ENCODE assay signal across 25 mouse cellular contexts in genomic region chr16:39531106-39531505, GRCm38 (mm10).
A peak's percentile ranks its signal among the peaks of the same experiment; 100 is the strongest.
DNase-seq lines count a peak whose midpoint lies in the region; ATAC-seq and TF ChIP-seq lines count a peak whose summit lies in the region.
"Had no signal": no experiment of that assay in that cellular context is flagged by ENCODE, and none has a peak within 500 bp of the region (broad histone marks: within the 10 kb centered on the region; RNA-seq: fewer than 3 reads in every experiment).

No protein-coding gene starts in this region.

- no peak overlapping the region for H3K9ac ChIP-seq in hindbrain, embryonic 14.5 days
- no peak overlapping the region for H3K9ac ChIP-seq in lung, embryonic 14.5 days
- H3K9ac ChIP-seq: limb, embryonic 15.5 days; liver, embryonic 13.5 days; midbrain, embryonic 15.5 days; stomach, embryonic 15.5 days had no signal

- no peak for TF ChIP-seq CTCF in lung, embryonic 14.5 days (IDR thresholded peaks at IDR 0.05; ENCODE audit: low read depth)
- no peak for TF ChIP-seq CTCF in brain, embryonic 14.5 days (IDR thresholded peaks at IDR 0.05; ENCODE audit: borderline replicate concordance, extremely low read depth, insufficient read depth, insufficient read length)

- 51% methylated on average over 3 of the region's 3 CpGs for WGBS in hindbrain, embryonic 14.5 days
- 77% methylated on average over 3 of the region's 3 CpGs for WGBS in hindbrain, embryonic 10.5 days
- WGBS in lung, embryonic 14.5 days: 54% methylated on average over 3 of the region's 3 CpGs

- no peak overlapping the region for H3K4me2 ChIP-seq in hindbrain, embryonic 14.5 days (replicated peaks)
- H3K4me2 ChIP-seq in lung, embryonic 14.5 days: no peak overlapping the region
- H3K4me2 ChIP-seq: limb, embryonic 15.5 days; liver, embryonic 13.5 days; midbrain, embryonic 15.5 days; stomach, embryonic 15.5 days had no signal

- H3K4me1 ChIP-seq in hindbrain, embryonic 14.5 days (replicated peaks; ENCODE audit: control insufficient read depth, insufficient read depth, low read length): peaks cover 4% of the 10 kb centered on the region; the same call in 1 of the 2 replicates
- H3K4me1 ChIP-seq in hindbrain, embryonic 10.5 days (replicated peaks): no peaks in the 10 kb centered on the region
- H3K4me1 ChIP-seq in lung, embryonic 14.5 days (ENCODE audit: insufficient read depth): no peaks in the 10 kb centered on the region
- H3K4me1 ChIP-seq: limb, embryonic 10.5 days; limb, embryonic 15.5 days; liver, embryonic 13.5 days; midbrain, embryonic 15.5 days; stomach, embryonic 15.5 days had no signal

- ATAC-seq in hindbrain, embryonic 14.5 days (ENCODE audit: low FRiP score): no peak; the same call in 1 of the 2 replicates
- ATAC-seq in lung, embryonic 14.5 days (ENCODE audit: insufficient read depth): no peak
- ATAC-seq: intestine, postnatal 0 days; midbrain, embryonic 15.5 days had no signal

- no peak overlapping the region for H3K27ac ChIP-seq in hindbrain, embryonic 14.5 days
- no peak overlapping the region for H3K27ac ChIP-seq in hindbrain, embryonic 10.5 days
- no peak overlapping the region for H3K27ac ChIP-seq in lung, embryonic 14.5 days (ENCODE audit: low read depth)
- H3K27ac ChIP-seq: heart, adult 2 months; limb, embryonic 10.5 days; limb, embryonic 15.5 days; liver, embryonic 13.5 days; midbrain, embryonic 15.5 days; stomach, embryonic 15.5 days had no signal

- H3K36me3 ChIP-seq in hindbrain, embryonic 14.5 days (replicated peaks; ENCODE audit: control insufficient read depth, insufficient read depth): no peaks in the 10 kb centered on the region
- H3K36me3 ChIP-seq in hindbrain, embryonic 10.5 days: no peaks in the 10 kb centered on the region
- no peaks in the 10 kb centered on the region for H3K36me3 ChIP-seq in lung, embryonic 14.5 days (ENCODE audit: insufficient read depth)
- H3K36me3 ChIP-seq: limb, embryonic 10.5 days; limb, embryonic 15.5 days; liver, embryonic 13.5 days; midbrain, embryonic 15.5 days; stomach, embryonic 15.5 days had no signal

- peak; percentile 76 to 77 for DNase-seq in cerebellum, postnatal 10 days
- no peak for DNase-seq in cerebellum, adult 11-12 months
- DNase-seq in hindbrain, embryonic 14.5 days (ENCODE audit: low spot score): peak; percentile 46
- DNase-seq in hindbrain, embryonic 10.5 days (ENCODE audit: low spot score): no peak
- peak; percentile 9 for DNase-seq in lung, embryonic 14.5 days
- DNase-seq in lung, postnatal 36 days: no peak
- peak; percentile 72 for DNase-seq in brain, embryonic 14.5 days (ENCODE audit: low read depth)
- no peak for DNase-seq in adrenal gland, postnatal 36 days
- DNase-seq: adrenal gland, adult 8-10 months; cerebellum, adult 9-10 months; heart, adult 2 months; heart, postnatal 14 days; kidney, adult 9 months; kidney, postnatal 10 days; liver, embryonic 13.5 days; lung, adult 18-20 months; lung, postnatal 10 days; right cerebral cortex, postnatal 25 days had no signal

- no peaks in the 10 kb centered on the region for H3K9me3 ChIP-seq in hindbrain, embryonic 14.5 days (ENCODE audit: control insufficient read depth, low read length)
- H3K9me3 ChIP-seq in hindbrain, embryonic 10.5 days: no peaks in the 10 kb centered on the region
- no peaks in the 10 kb centered on the region for H3K9me3 ChIP-seq in lung, embryonic 14.5 days (ENCODE audit: low read depth, low read length)
- H3K9me3 ChIP-seq: limb, embryonic 10.5 days; limb, embryonic 15.5 days; liver, embryonic 13.5 days; midbrain, embryonic 15.5 days; stomach, embryonic 15.5 days had no signal

- no peak for TF ChIP-seq POLR2A in brain, embryonic 14.5 days (IDR thresholded peaks at IDR 0.05; ENCODE audit: borderline replicate concordance, extremely low read depth, insufficient read depth, insufficient read length, poor library complexity, severe bottlenecking)

- H3K4me3 ChIP-seq in hindbrain, embryonic 14.5 days (replicated peaks; ENCODE audit: low read length): no peak overlapping the region
- H3K4me3 ChIP-seq in hindbrain, embryonic 10.5 days: no peak overlapping the region
- no peak overlapping the region for H3K4me3 ChIP-seq in lung, embryonic 14.5 days (ENCODE audit: low read depth, low read length)
- H3K4me3 ChIP-seq: erythroblast, embryonic 14.5 days; heart, adult 2 months; limb, embryonic 10.5 days; limb, embryonic 15.5 days; liver, embryonic 13.5 days; midbrain, embryonic 15.5 days; stomach, embryonic 15.5 days had no signal

- H3K27me3 ChIP-seq in hindbrain, embryonic 14.5 days (ENCODE audit: control insufficient read depth, insufficient read depth, low read length): no peaks in the 10 kb centered on the region
- H3K27me3 ChIP-seq in hindbrain, embryonic 10.5 days (ENCODE audit: insufficient read depth, poor library complexity, severe bottlenecking): no peaks in the 10 kb centered on the region
- H3K27me3 ChIP-seq in lung, embryonic 14.5 days (ENCODE audit: insufficient read depth, low read length): no peaks in the 10 kb centered on the region
- H3K27me3 ChIP-seq: CH12.LX; limb, embryonic 15.5 days; liver, embryonic 13.5 days; midbrain, embryonic 15.5 days; stomach, embryonic 15.5 days had no signal

Comparison
In these comparisons a context has a peak if more than half of its experiments do, and no peak if none do; other contexts are left out.
1. DNase-seq: peak in cerebellum, postnatal 10 days (2 of 2), hindbrain, embryonic 14.5 days (single experiment), lung, embryonic 14.5 days (single experiment) and brain, embryonic 14.5 days (single experiment); none in cerebellum, adult 11-12 months (single experiment), hindbrain, embryonic 10.5 days (single experiment), lung, postnatal 36 days (single experiment) and adrenal gland, postnatal 36 days (0 of 2).